Mouse (Mus musculus): ENCODE data around the gene Klf2.

- TF ChIP-seq CTCF (IDR thresholded peaks at IDR 0.05; ENCODE audit: extremely low read depth, insufficient read depth, low read length), result no peak
- no peak for TF ChIP-seq POLR2A (IDR thresholded peaks at IDR 0.05; ENCODE audit: extremely low read depth, insufficient read depth, low read length)
Measured at GRCm38 (mm10) chr8:72319921-72320802, 1.3 kb downstream of the Klf2 start.
